Mouse (Mus musculus) limb, embryonic 12.5 days (tissue): ENCODE results near the gene Ctsd. TPM values are rescaled to one million over a fixed set of nuclear protein-coding genes. Genes with fewer than 3 reads are reported as not detected.
"Not testable (repeated sequence)": the region's sequence is repeated elsewhere in the genome, so short reads cannot be mapped to it uniquely, and the experiment has no call there.

Experiments
- ATAC-seq: fragments of 200-750 bp; cut with Nextera tagmentation; 2 replicates; pipeline ENCODE4 v1.8.0; 2017; ENCODE audit warnings: low read depth, moderate TSS enrichment; ENCODE audit not compliant: insufficient number of reproducible peaks, insufficient read depth, low FRiP score, low TSS enrichment
- H3K27ac ChIP-seq: fragments of 300-500 bp; sonication (generic); 2 replicates; pipeline ENCODE4 v1.5.1; 2016; ENCODE audit warnings: mild to moderate bottlenecking, moderate library complexity
- H3K27me3 ChIP-seq: fragments of 300-500 bp; sonication (generic); 2 replicates; pipeline ENCODE4 v1.6.1; 2016; ENCODE audit warnings: mild to moderate bottlenecking, moderate library complexity
- H3K36me3 ChIP-seq: fragments of 300-500 bp; sonication (generic); 2 replicates; pipeline ENCODE4 v1.6.1; 2016; ENCODE audit warnings: mild to moderate bottlenecking, moderate library complexity
- H3K4me1 ChIP-seq: fragments of 300-500 bp; sonication (generic); replicated peaks from 2 replicates; pipeline ENCODE4 v1.6.1; 2016
- H3K4me2 ChIP-seq: fragments of 300-500 bp; sonication (generic); 2 replicates; pipeline ENCODE4 v1.6.1; 2016; ENCODE audit warnings: mild to moderate bottlenecking, moderate library complexity
- H3K4me3 ChIP-seq: fragments of 300-500 bp; sonication (generic); replicated peaks from 2 replicates; pipeline ENCODE4 v1.5.1; 2016; ENCODE audit warnings: mild to moderate bottlenecking
- H3K9ac ChIP-seq: fragments of 300-500 bp; sonication (generic); replicated peaks from 2 replicates; pipeline ENCODE4 v1.6.1; 2016; ENCODE audit warnings: mild to moderate bottlenecking, moderate library complexity
- H3K9me3 ChIP-seq: fragments of 300-500 bp; sonication (generic); 2 replicates; pipeline ENCODE4 v1.6.1; 2016; ENCODE audit warnings: mild to moderate bottlenecking, moderate library complexity
- WGBS: fragments of 180-500 bp; shearing (Covaris S2); methylation state at CpG from one replicate; pipeline ENCODE4 v1.1.7; 2016; 5-methylcytosine and 5-hydroxymethylcytosine counted together
- polyA plus RNA-seq: library from polyadenylated mRNA; unstranded; fragments of >200 nt; fragmentation: Nextera tagmentation; extraction: Ambion mirVana; gene quantifications from 2 replicates; pipeline ENCODE4 v1.2.1, GENCODE M21; 2016

The Ctsd gene
- polyA plus RNA-seq, 1 experiment from 2014 or later, result 135 TPM

GRCm38 (mm10) chr7:142354661-142355233 is 33.1 kb downstream of the Ctsd start:
- H3K4me1 ChIP-seq, result no peaks in the 10 kb centered on the region
- no peak overlapping the region for H3K9ac ChIP-seq
- H3K27me3 ChIP-seq, result no peaks in the 10 kb centered on the region; the same call in none of the 2 replicates
- H3K27ac ChIP-seq, result no peak overlapping the region
- H3K4me2 ChIP-seq, result no peak overlapping the region
- H3K36me3 ChIP-seq, result no peaks in the 10 kb centered on the region
- no peak for ATAC-seq
- no peaks in the 10 kb centered on the region for H3K9me3 ChIP-seq
- H3K4me3 ChIP-seq, result no peak overlapping the region
- 64% methylated on average over 8 of the region's 8 CpGs for WGBS

- Histone ChIP-seq H3K4me2 (no peak overlapping the region), H3K4me3 (no peak overlapping the region), H3K9me3 (no peaks in the 10 kb centered on the region), H3K9ac (no peak overlapping the region), H3K27me3 (no peaks in the 10 kb centered on the region; the same call in none of the 2 replicates), H3K36me3 (no peaks in the 10 kb centered on the region), H3K4me1 (peaks cover 6% of the 10 kb centered on the region), H3K27ac (no peak overlapping the region)
- no peak for ATAC-seq
- 77% methylated on average over 5 of the region's 5 CpGs for WGBS
These were observed 34.0 kb downstream of the Ctsd start for GRCm38 (mm10) chr7:142353854-142354253.

- Histone ChIP-seq H3K9me3 (no peaks in the 10 kb centered on the region), H3K27ac (no peak overlapping the region), H3K4me1 (peaks cover 6% of the 10 kb centered on the region), H3K27me3 (peaks cover 4% of the 10 kb centered on the region), H3K9ac (no peak overlapping the region), H3K4me3 (no peak overlapping the region), H3K36me3 (no peaks in the 10 kb centered on the region), H3K4me2 (no peak overlapping the region)
- WGBS, result 84% methylated on average over 5 of the region's 5 CpGs
- ATAC-seq, result no peak
These were observed 36.3 kb downstream of the Ctsd start for GRCm38 (mm10) chr7:142351569-142351968.

GRCm38 (mm10) chr7:142349308-142349961 is 38.4 kb downstream of the Ctsd start:
- 0 out of 2 replicates have a peak overlapping the region, but pooled peaks have one; percentile 15 for H3K4me2 ChIP-seq
- H3K9ac ChIP-seq, result no peak overlapping the region
- peaks cover 6% of the 10 kb centered on the region for H3K4me1 ChIP-seq
- H3K36me3 ChIP-seq, result no peaks in the 10 kb centered on the region
- no peaks in the 10 kb centered on the region for H3K9me3 ChIP-seq
- WGBS, result 31% methylated on average over 9 of the region's 9 CpGs
- peak; percentile 68 for ATAC-seq
- H3K27me3 ChIP-seq, result peaks cover 4% of the 10 kb centered on the region; the same call in 1 of the 2 replicates
- H3K4me3 ChIP-seq, result no peak overlapping the region
- H3K27ac ChIP-seq, result no peak overlapping the region

GRCm38 (mm10) chr7:142347542-142347941 is 40.3 kb downstream of the Ctsd start:
- ATAC-seq, result no peak
- no peak overlapping the region for H3K27ac ChIP-seq
- no peak overlapping the region for H3K4me2 ChIP-seq
- peaks cover 4% of the 10 kb centered on the region; the same call in 1 of the 2 replicates for H3K27me3 ChIP-seq
- H3K36me3 ChIP-seq, result no peaks in the 10 kb centered on the region
- no peaks in the 10 kb centered on the region for H3K9me3 ChIP-seq
- H3K4me3 ChIP-seq, result no peak overlapping the region
- H3K4me1 ChIP-seq, result peaks cover 6% of the 10 kb centered on the region
- 64% methylated on average over 4 of the region's 4 CpGs for WGBS
- no peak overlapping the region for H3K9ac ChIP-seq

- 77% methylated on average over 3 of the region's 3 CpGs for WGBS
- Histone ChIP-seq H3K9ac (no peak overlapping the region), H3K4me2 (no peak overlapping the region), H3K4me3 (no peak overlapping the region), H3K36me3 (no peaks in the 10 kb centered on the region), H3K27me3 (no peaks in the 10 kb centered on the region), H3K9me3 (no peaks in the 10 kb centered on the region), H3K27ac (peak overlapping the region; percentile 37; the same call in 1 of the 2 replicates), H3K4me1 (peaks cover 10% of the 10 kb centered on the region; the same call in 1 of the 2 replicates)
- ATAC-seq, result no peak
These were observed 45.6 kb downstream of the Ctsd start for GRCm38 (mm10) chr7:142342247-142342640.

GRCm38 (mm10) chr7:142341564-142342246 is 46.1 kb downstream of the Ctsd start:
- Histone ChIP-seq H3K9ac (no peak overlapping the region), H3K9me3 (no peaks in the 10 kb centered on the region), H3K4me2 (no peak overlapping the region), H3K36me3 (no peaks in the 10 kb centered on the region), H3K27me3 (no peaks in the 10 kb centered on the region), H3K4me3 (no peak overlapping the region), H3K27ac (peak overlapping the region; percentile 37; the same call in 1 of the 2 replicates), H3K4me1 (peaks cover 10% of the 10 kb centered on the region; the same call in 1 of the 2 replicates)
- ATAC-seq, result no peak
- WGBS, result 54% methylated on average over 10 of the region's 10 CpGs

- Histone ChIP-seq H3K9me3 (no peaks in the 10 kb centered on the region), H3K27ac (0 out of 2 replicates have a peak overlapping the region, but pooled peaks have one; percentile 12), H3K4me2 (no peak overlapping the region), H3K9ac (no peak overlapping the region), H3K36me3 (no peaks in the 10 kb centered on the region), H3K27me3 (no peaks in the 10 kb centered on the region), H3K4me3 (no peak overlapping the region), H3K4me1 (peaks cover 10% of the 10 kb centered on the region; the same call in 1 of the 2 replicates)
- WGBS, result 51% methylated on average over 10 of the region's 10 CpGs
- no peak for ATAC-seq
These were observed 47.4 kb downstream of the Ctsd start for GRCm38 (mm10) chr7:142340269-142340970.

- 86% methylated on average over 8 of the region's 8 CpGs for WGBS
- H3K4me1 ChIP-seq, result peaks cover 25% of the 10 kb centered on the region
- H3K27ac ChIP-seq, result no peak overlapping the region
These were observed 52.7 kb downstream of the Ctsd start for GRCm38 (mm10) chr7:142335151-142335550.

GRCm38 (mm10) chr7:142334246-142334645 is 53.6 kb downstream of the Ctsd start:
- no peak overlapping the region for H3K9ac ChIP-seq
- 3% methylated on average over 3 of the region's 3 CpGs for WGBS
- H3K9me3 ChIP-seq, result no peaks in the 10 kb centered on the region
- H3K27ac ChIP-seq, result no peak overlapping the region
- peak; percentile 68 for ATAC-seq
- no peak overlapping the region for H3K4me3 ChIP-seq
- H3K4me2 ChIP-seq, result no peak overlapping the region
- peaks cover 28% of the 10 kb centered on the region for H3K4me1 ChIP-seq
- H3K27me3 ChIP-seq, result no peaks in the 10 kb centered on the region
- H3K36me3 ChIP-seq, result no peaks in the 10 kb centered on the region

More at GRCm38 (mm10) chr7:142335151-142335550, 52.7 kb downstream of the Ctsd start:
- no peak overlapping the region for H3K9ac ChIP-seq
- no peak for ATAC-seq
- no peak overlapping the region for H3K4me3 ChIP-seq
- no peaks in the 10 kb centered on the region for H3K27me3 ChIP-seq
- H3K36me3 ChIP-seq, result no peaks in the 10 kb centered on the region
- no peaks in the 10 kb centered on the region for H3K9me3 ChIP-seq
- H3K4me2 ChIP-seq, result no peak overlapping the region

- Histone ChIP-seq H3K27ac (peak overlapping the region; percentile 66; the same call in 1 of the 2 replicates), H3K4me1 (peaks cover 28% of the 10 kb centered on the region)
- H3K27me3 ChIP-seq, ATAC-seq, H3K4me2 ChIP-seq, H3K9ac ChIP-seq, H3K4me3 ChIP-seq, H3K9me3 ChIP-seq, H3K36me3 ChIP-seq: not testable (repeated sequence)
- 31% methylated on average over 5 of the region's 9 CpGs for WGBS
These were observed 55.1 kb downstream of the Ctsd start for GRCm38 (mm10) chr7:142332741-142333140.
